Mouse (Mus musculus) lung, embryonic 14.5 days (tissue): Measurements from ENCODE around the gene Avpr2. TPM values are rescaled to one million over a fixed set of nuclear protein-coding genes. Genes with fewer than 3 reads are reported as not detected.

Experiments used
- ATAC-seq: fragments of 200-750 bp; cut with Nextera tagmentation; 2 replicates; pipeline ENCODE4 v1.8.0; 2017; ENCODE audit warnings: mild to moderate bottlenecking, moderate TSS enrichment, moderate library complexity; ENCODE audit not compliant: insufficient read depth
- DNase-seq: peaks from one replicate; pipeline ENCODE4 v3.0.0-alpha.2; 2015
- H3K27ac ChIP-seq: fragments of 300-500 bp; sonication (generic); 2 replicates; pipeline ENCODE4 v1.5.1; 2014; ENCODE audit warnings: low read depth, mild to moderate bottlenecking, moderate library complexity
- H3K27me3 ChIP-seq: fragments of 300-500 bp; sonication (generic); 2 replicates; pipeline ENCODE4 v1.6.1; 2014; ENCODE audit warnings: low read length, control low read depth; ENCODE audit not compliant: insufficient read depth
- H3K36me3 ChIP-seq: fragments of 300-500 bp; sonication (generic); 2 replicates; pipeline ENCODE4 v1.6.1; 2014; ENCODE audit warnings: control low read depth; ENCODE audit not compliant: insufficient read depth
- H3K4me1 ChIP-seq: fragments of 300-500 bp; sonication (generic); 2 replicates; pipeline ENCODE4 v1.6.1; 2014; ENCODE audit warnings: antibody characterized with exemption, control low read depth; ENCODE audit not compliant: insufficient read depth
- H3K4me2 ChIP-seq: fragments of 300-500 bp; sonication (generic); 2 replicates; pipeline ENCODE4 v1.6.1; 2014; ENCODE audit warnings: mild to moderate bottlenecking
- H3K4me3 ChIP-seq: fragments of 300-500 bp; sonication (generic); 2 replicates; pipeline ENCODE4 v1.5.1; 2014; ENCODE audit warnings: low read depth, low read length
- H3K9ac ChIP-seq: fragments of 300-500 bp; sonication (generic); 2 replicates; pipeline ENCODE4 v1.6.1; 2014
- H3K9me3 ChIP-seq: fragments of 300-500 bp; sonication (generic); 2 replicates; pipeline ENCODE4 v1.6.1; 2016; ENCODE audit warnings: low read depth, low read length, control low read depth
- CTCF ChIP-seq: IDR thresholded peaks from 2 replicates; pipeline ENCODE4 v1.5.1; 2016; ENCODE audit warnings: antibody characterized with exemption, low read depth
- WGBS: fragments of 180-500 bp; shearing (Covaris S2); extraction: QIAGEN DNeasy Blood & Tissue Kit; methylation state at CpG from one replicate; pipeline ENCODE4 v1.1.7; 2014; 5-methylcytosine and 5-hydroxymethylcytosine counted together
- polyA plus RNA-seq: library from polyadenylated mRNA; unstranded; fragments of >200 nt; fragmentation: Nextera tagmentation; extraction: Ambion mirVana; gene quantifications from 2 replicates; pipeline ENCODE4 v1.2.1, GENCODE M21; 2014

Avpr2 gene
- polyA plus RNA-seq, 1 experiment from 2014 or later: not detected

- peak; percentile 97 for ATAC-seq
- peak; percentile 66 for TF ChIP-seq CTCF
- Histone ChIP-seq H3K4me1 (no peaks in the 10 kb centered on the region), H3K9ac (peak overlapping the region; percentile 6; the same call in 1 of the 2 replicates), H3K9me3 (no peaks in the 10 kb centered on the region), H3K4me3 (peak overlapping the region; percentile 12; the same call in 1 of the 2 replicates), H3K27me3 (no peaks in the 10 kb centered on the region), H3K27ac (peak overlapping the region; percentile 84), H3K36me3 (peaks cover 29% of the 10 kb centered on the region; the same call in 1 of the 2 replicates), H3K4me2 (peak overlapping the region; percentile 55)
- DNase-seq: peak; percentile 95
- 21% methylated on average over 31 of the region's 31 CpGs for whole genome bisulfite sequencing
These were observed 23.2 kb downstream of the Avpr2 start for GRCm38 (mm10) chrX:73914827-73915703.

GRCm38 (mm10) chrX:73916945-73917344, 25.0 kb downstream of the Avpr2 start:
- H3K4me1 ChIP-seq: no peaks in the 10 kb centered on the region
- no peak overlapping the region for H3K4me2 ChIP-seq
- DNase-seq (no peak), ATAC-seq (no peak)
- 81% methylated on average over 8 of the region's 8 CpGs for WGBS
- H3K4me3 ChIP-seq: no peak overlapping the region
- peaks cover 29% of the 10 kb centered on the region; the same call in 1 of the 2 replicates for H3K36me3 ChIP-seq
- no peaks in the 10 kb centered on the region for H3K27me3 ChIP-seq
- no peaks in the 10 kb centered on the region for H3K9me3 ChIP-seq
- no peak for TF ChIP-seq CTCF
- no peak overlapping the region for H3K9ac ChIP-seq
- H3K27ac ChIP-seq: no peak overlapping the region

GRCm38 (mm10) chrX:73918631-73919030, 26.7 kb downstream of the Avpr2 start:
- Histone ChIP-seq H3K27ac (no peak overlapping the region), H3K27me3 (no peaks in the 10 kb centered on the region), H3K4me2 (no peak overlapping the region), H3K36me3 (peaks cover 29% of the 10 kb centered on the region; the same call in 1 of the 2 replicates), H3K9me3 (no peaks in the 10 kb centered on the region), H3K4me1 (no peaks in the 10 kb centered on the region), H3K4me3 (no peak overlapping the region), H3K9ac (no peak overlapping the region)
- DNase-seq (no peak), ATAC-seq (no peak)
- no peak for TF ChIP-seq CTCF
- 83% methylated on average over 5 of the region's 5 CpGs for WGBS

GRCm38 (mm10) chrX:73921285-73921822, 29.5 kb downstream of the Avpr2 start:
- peak overlapping the region; percentile 53 for H3K4me3 ChIP-seq
- H3K4me2 ChIP-seq: peak overlapping the region; percentile 65
- peak overlapping the region; percentile 56 for H3K27ac ChIP-seq
- DNase-seq (no peak), ATAC-seq (peak; percentile 35)
- H3K4me1 ChIP-seq: no peaks in the 10 kb centered on the region
- H3K27me3 ChIP-seq: no peaks in the 10 kb centered on the region
- no peak for TF ChIP-seq CTCF
- peaks cover 29% of the 10 kb centered on the region; the same call in 1 of the 2 replicates for H3K36me3 ChIP-seq
- 14% methylated on average over 34 of the region's 34 CpGs for WGBS
- peak overlapping the region; percentile 64 for H3K9ac ChIP-seq
- H3K9me3 ChIP-seq: no peaks in the 10 kb centered on the region

GRCm38 (mm10) chrX:73921823-73922549, 30.1 kb downstream of the Avpr2 start, which contains the start of the genes Arhgap4 and Naa10:
TSS of gene Arhgap4 (minus strand) at chrX:73921870.
TSS of gene Naa10 (minus strand) at chrX:73921944.
- ATAC-seq (peak; percentile 99), DNase-seq (peak; percentile 95)
- peak within 1 kb of the TSS; percentile 65 for H3K4me2 ChIP-seq
- no peak for TF ChIP-seq CTCF
- peak within 1 kb of the TSS; percentile 64 for H3K9ac ChIP-seq
- H3K4me1 ChIP-seq: no peaks in the 10 kb centered on the region
- H3K4me3 ChIP-seq: peak within 1 kb of the TSS; percentile 53
- H3K9me3 ChIP-seq: no peaks in the 10 kb centered on the region
- H3K36me3 ChIP-seq: peaks cover 25% of the 10 kb centered on the region; the same call in 1 of the 2 replicates
- H3K27ac ChIP-seq: peak within 1 kb of the TSS; percentile 80
- no peaks in the 10 kb centered on the region for H3K27me3 ChIP-seq
- 16% methylated on average over 43 of the region's 43 CpGs for WGBS

GRCm38 (mm10) chrX:73922550-73922882, 30.6 kb downstream of the Avpr2 start:
- DNase-seq (no peak), ATAC-seq (no peak)
- peak overlapping the region; percentile 65 for H3K4me2 ChIP-seq
- H3K9me3 ChIP-seq: no peaks in the 10 kb centered on the region
- peak overlapping the region; percentile 80; the same call in 1 of the 2 replicates for H3K27ac ChIP-seq
- peaks cover 20% of the 10 kb centered on the region; the same call in 1 of the 2 replicates for H3K36me3 ChIP-seq
- H3K9ac ChIP-seq: peak overlapping the region; percentile 47
- no peaks in the 10 kb centered on the region for H3K4me1 ChIP-seq
- H3K27me3 ChIP-seq: no peaks in the 10 kb centered on the region
- H3K4me3 ChIP-seq: peak overlapping the region; percentile 53
- no peak for TF ChIP-seq CTCF
- 77% methylated on average over 8 of the region's 8 CpGs for whole genome bisulfite sequencing
